In genomic region chr19:28963113-28963512, GRCm38 (mm10) we compare ENCODE assay signal across 8 mouse cellular contexts. TPM values are rescaled to one million over a fixed set of nuclear protein-coding genes. Genes with fewer than 3 reads are reported as not detected.
DNase-seq lines count a peak whose midpoint lies in the region; ATAC-seq and TF ChIP-seq lines count a peak whose summit lies in the region.

No protein-coding gene starts in this region.

- TF ChIP-seq CTCF in kidney, adult 2 months (conservative IDR thresholded peaks at IDR 0.05; ENCODE audit: insufficient read depth, insufficient read length, low read depth, low read length), result no peak
- no peak for TF ChIP-seq CTCF in brain, embryonic 14.5 days (IDR thresholded peaks at IDR 0.05; ENCODE audit: borderline replicate concordance, extremely low read depth, insufficient read depth, insufficient read length)

- peak overlapping the region; percentile 62; the same call in 1 of the 2 replicates for H3K27ac ChIP-seq in kidney, adult 2 months (ENCODE audit: insufficient read depth, low read depth, low read length)
- H3K27ac ChIP-seq in hindbrain, embryonic 13.5 days, result no peak overlapping the region
- no peak overlapping the region for H3K27ac ChIP-seq in midbrain, embryonic 10.5 days (replicated peaks)

- H3K27me3 ChIP-seq in kidney, adult 2 months (replicated peaks; ENCODE audit: control insufficient read depth, insufficient read depth, low read length), result no peaks in the 10 kb centered on the region
- H3K27me3 ChIP-seq in hindbrain, embryonic 13.5 days, result peaks cover 13% of the 10 kb centered on the region; the same call in 1 of the 2 replicates
- peaks cover 32% of the 10 kb centered on the region for H3K27me3 ChIP-seq in midbrain, embryonic 10.5 days (ENCODE audit: low read depth, poor library complexity, severe bottlenecking)

- H3K4me2 ChIP-seq in hindbrain, embryonic 13.5 days, result peak overlapping the region; percentile 85

- peaks cover 10% of the 10 kb centered on the region for H3K4me1 ChIP-seq in kidney, adult 2 months (ENCODE audit: control insufficient read depth, insufficient read depth, low read length)
- H3K4me1 ChIP-seq in hindbrain, embryonic 13.5 days (replicated peaks), result peaks cover 33% of the 10 kb centered on the region
- H3K4me1 ChIP-seq in midbrain, embryonic 10.5 days, result peaks cover 26% of the 10 kb centered on the region

- H3K4me3 ChIP-seq in kidney, adult 2 months (ENCODE audit: insufficient read depth, low read depth, low read length), result no peak overlapping the region
- H3K4me3 ChIP-seq in hindbrain, embryonic 13.5 days, result peak overlapping the region; percentile 91
- H3K4me3 ChIP-seq in midbrain, embryonic 10.5 days, result peak overlapping the region; percentile 92

- 40% methylated on average over 3 of the region's 3 CpGs for WGBS in kidney, adult 2 months
- 47% methylated on average over 3 of the region's 3 CpGs for WGBS in hindbrain, embryonic 13.5 days
- WGBS in midbrain, embryonic 10.5 days, result 60% methylated on average over 3 of the region's 3 CpGs

- H3K9ac ChIP-seq in hindbrain, embryonic 13.5 days, result peak overlapping the region; percentile 91; the same call in 1 of the 2 replicates

- TF ChIP-seq POLR2A in kidney, adult 2 months (IDR thresholded peaks at IDR 0.05; ENCODE audit: low read depth, low read length), result no peak
- TF ChIP-seq POLR2A in brain, embryonic 14.5 days (IDR thresholded peaks at IDR 0.05; ENCODE audit: borderline replicate concordance, extremely low read depth, insufficient read depth, insufficient read length, poor library complexity, severe bottlenecking), result no peak

- H3K9me3 ChIP-seq in hindbrain, embryonic 13.5 days, result no peaks in the 10 kb centered on the region
- no peaks in the 10 kb centered on the region for H3K9me3 ChIP-seq in midbrain, embryonic 10.5 days (replicated peaks)

- peak; percentile 11 for DNase-seq in kidney, adult 2 months
- DNase-seq in kidney, adult 9 months, result no peak
- peak; percentile 51 for DNase-seq in brain, embryonic 14.5 days (ENCODE audit: low read depth)
- DNase-seq in midbrain, embryonic 10.5 days (ENCODE audit: low spot score), result no peak
- no peak for DNase-seq in B cell, adult 2 months
- no peak for DNase-seq in spleen, postnatal 10 days (ENCODE audit: low spot score in 2 of 2)
- no peak for DNase-seq in layer of hippocampus, adult 9-10 months (ENCODE audit: low spot score)

- ATAC-seq in hindbrain, embryonic 13.5 days (ENCODE audit: low FRiP score), result no peak

- no peaks in the 10 kb centered on the region for H3K36me3 ChIP-seq in kidney, adult 2 months (ENCODE audit: control insufficient read depth, insufficient read depth, low read length)
- H3K36me3 ChIP-seq in hindbrain, embryonic 13.5 days, result no peaks in the 10 kb centered on the region
- no peaks in the 10 kb centered on the region for H3K36me3 ChIP-seq in midbrain, embryonic 10.5 days

RNA-seq across cellular contexts. Expression of gene Plpp6, which starts 0.6 kb away (rescaled TPM):
- 14.2 and 14.8 TPM in 2 replicates for polyA plus RNA-seq in kidney, adult 2 months (2012; rRNA removed)
- 7.9 and 10.4 TPM in 2 replicates for polyA plus RNA-seq in brain, embryonic 14.5 days (2012; rRNA removed)
- 9.1 and 9.7 TPM in 2 replicates for polyA plus RNA-seq in hindbrain, embryonic 13.5 days (2015; fragmentation: Nextera tagmentation; extraction: Ambion mirVana)
- 3.6 and 5.7 TPM in 2 replicates for polyA plus RNA-seq in midbrain, embryonic 10.5 days (2016; fragmentation: Nextera tagmentation; extraction: Ambion mirVana)

RNA-seq across cellular contexts. Expression of gene 4430402I18Rik, which starts 4.5 kb away (rescaled TPM):
- polyA plus RNA-seq in kidney, adult 2 months (2012; rRNA removed), result 8.1 and 9.0 TPM in 2 replicates
- 0.74 and 0.90 TPM in 2 replicates for polyA plus RNA-seq in brain, embryonic 14.5 days (2012; rRNA removed)
- polyA plus RNA-seq in hindbrain, embryonic 13.5 days (2015; fragmentation: Nextera tagmentation; extraction: Ambion mirVana), result 0.65 and 0.89 TPM in 2 replicates
- 0.33 and 0.34 TPM in 2 replicates for polyA plus RNA-seq in midbrain, embryonic 10.5 days (2016; fragmentation: Nextera tagmentation; extraction: Ambion mirVana)

RNA-seq across cellular contexts. Expression of gene Cdc37l1, which starts 27.0 kb away (rescaled TPM):
- 13.5 and 15.6 TPM in 2 replicates for polyA plus RNA-seq in kidney, adult 2 months (2012; rRNA removed)
- polyA plus RNA-seq in brain, embryonic 14.5 days (2012; rRNA removed), result 44.0 and 46.5 TPM in 2 replicates
- 50.3 and 52.4 TPM in 2 replicates for polyA plus RNA-seq in hindbrain, embryonic 13.5 days (2015; fragmentation: Nextera tagmentation; extraction: Ambion mirVana)
- 33.8 and 43.2 TPM in 2 replicates for polyA plus RNA-seq in midbrain, embryonic 10.5 days (2016; fragmentation: Nextera tagmentation; extraction: Ambion mirVana)

Comparison
In these comparisons a context has a peak if more than half of its experiments do, and no peak if none do; other contexts are left out.
1. DNase-seq: peak in kidney, adult 2 months (single experiment) and brain, embryonic 14.5 days (single experiment); none in kidney, adult 9 months (single experiment), midbrain, embryonic 10.5 days (single experiment), B cell, adult 2 months (0 of 2), spleen, postnatal 10 days (0 of 2) and layer of hippocampus, adult 9-10 months (single experiment).